In genomic region chr7:139093124-139093523, GRCm38 (mm10) we compare ENCODE assay signal across 21 mouse cellular contexts. TPM values are rescaled to one million over a fixed set of nuclear protein-coding genes. Genes with fewer than 3 reads are reported as not detected.
DNase-seq lines count a peak whose midpoint lies in the region; TF ChIP-seq lines count a peak whose summit lies in the region.
"Had no signal": no experiment of that assay in that cellular context is flagged by ENCODE, and none has a peak within 500 bp of the region (broad histone marks: within the 10 kb centered on the region; RNA-seq: fewer than 3 reads in every experiment).

No protein-coding gene starts in this region.

- intact Hi-C loops in gastrocnemius, adult 2 months (cut with DNase I): no loop called here

- DNase-seq in gastrocnemius, adult 2 months: peak; percentile 10
- no peak for DNase-seq in gastrocnemius, postnatal 10 days
- DNase-seq in right cerebral cortex, postnatal 25 days: peak; percentile 57
- DNase-seq in right cerebral cortex, postnatal 14 days: no peak
- DNase-seq in cerebellum, postnatal 25 days: peak; percentile 88 to 90
- DNase-seq in kidney, adult 11 months: no peak
- no peak for DNase-seq in retina, embryonic 14.5 days (ENCODE audit: low spot score)
- DNase-seq: adrenal gland, postnatal 14 days; heart, postnatal 10 days; kidney, adult 2 months; kidney, postnatal 10 days had no signal

- no peak for TF ChIP-seq CTCF in gastrocnemius, adult 2 months (IDR thresholded peaks at IDR 0.05)

- H3K4me3 ChIP-seq in gastrocnemius, adult 2 months: no peak overlapping the region
- H3K4me3 ChIP-seq: embryonic facial prominence, embryonic 12.5 days; erythroblast, embryonic 14.5 days; forebrain, embryonic 13.5 days; limb, embryonic 15.5 days; liver, embryonic 15.5 days; midbrain, embryonic 10.5 days had no signal

- H3K27ac ChIP-seq in gastrocnemius, adult 2 months: no peak overlapping the region
- H3K27ac ChIP-seq: embryonic facial prominence, embryonic 12.5 days; forebrain, embryonic 13.5 days; limb, embryonic 15.5 days; liver, embryonic 15.5 days; macrophage; midbrain, embryonic 10.5 days; stomach, postnatal 0 days had no signal

RNA-seq across cellular contexts. Expression of gene Dpysl4, which starts 7.3 kb away (rescaled TPM):
- under 1 TPM; 0.23 to 0.75 TPM for total RNA-seq in gastrocnemius, adult 2 months (2021)
- total RNA-seq in gastrocnemius, postnatal 10 days (2021): 1 to 10 TPM; 1.6 TPM
- total RNA-seq: CH12.LX, MEL had no signal

Comparison
In these comparisons a context has a peak if more than half of its experiments do, and no peak if none do; other contexts are left out.
1. DNase-seq: peak in gastrocnemius, adult 2 months (single experiment), right cerebral cortex, postnatal 25 days (single experiment) and cerebellum, postnatal 25 days (2 of 2); none in gastrocnemius, postnatal 10 days (single experiment), right cerebral cortex, postnatal 14 days (single experiment), kidney, adult 11 months (single experiment) and retina, embryonic 14.5 days (single experiment).